27 mouse cellular contexts compared by ENCODE assay signal in genomic region chr2:120991196-120991595, GRCm38 (mm10). TPM values are rescaled to one million over a fixed set of nuclear protein-coding genes. Genes with fewer than 3 reads are reported as not detected.
DNase-seq lines count a peak whose midpoint lies in the region; ATAC-seq and TF ChIP-seq lines count a peak whose summit lies in the region.
"Had no signal": no experiment of that assay in that cellular context is flagged by ENCODE, and none has a peak within 500 bp of the region (broad histone marks: within the 10 kb centered on the region; RNA-seq: fewer than 3 reads in every experiment).

No protein-coding gene starts in this region.

- H3K9me3 ChIP-seq in ES-Bruce4 (replicated peaks; ENCODE audit: control insufficient read depth, insufficient read depth, low read length, poor library complexity, severe bottlenecking), result no peaks in the 10 kb centered on the region
- no peaks in the 10 kb centered on the region for H3K9me3 ChIP-seq in stomach, postnatal 0 days (ENCODE audit: control insufficient read depth, low read length)
- no peaks in the 10 kb centered on the region for H3K9me3 ChIP-seq in forebrain, postnatal 0 days (ENCODE audit: low read length)
- H3K9me3 ChIP-seq: embryonic facial prominence, embryonic 10.5 days; embryonic facial prominence, embryonic 13.5 days; forebrain, embryonic 12.5 days; forebrain, embryonic 15.5 days; hindbrain, embryonic 10.5 days; hindbrain, embryonic 13.5 days; intestine, embryonic 15.5 days had no signal

- H3K36me3 ChIP-seq in ES-Bruce4 (ENCODE audit: control insufficient read depth, insufficient read depth, low read length, poor library complexity, severe bottlenecking), result no peaks in the 10 kb centered on the region
- no peaks in the 10 kb centered on the region for H3K36me3 ChIP-seq in stomach, postnatal 0 days (ENCODE audit: control insufficient read depth, insufficient read depth, low read length)
- H3K36me3 ChIP-seq in forebrain, postnatal 0 days (ENCODE audit: insufficient read depth), result peaks cover 24% of the 10 kb centered on the region
- H3K36me3 ChIP-seq: embryonic facial prominence, embryonic 10.5 days; embryonic facial prominence, embryonic 13.5 days; forebrain, embryonic 12.5 days; forebrain, embryonic 15.5 days; hindbrain, embryonic 10.5 days; intestine, embryonic 15.5 days had no signal

- no peak overlapping the region for H3K27ac ChIP-seq in ES-Bruce4 (ENCODE audit: insufficient read depth, low read length)
- H3K27ac ChIP-seq in stomach, postnatal 0 days (replicated peaks), result no peak overlapping the region
- H3K27ac ChIP-seq in cerebellum, adult 2 months (ENCODE audit: insufficient read depth, low read length), result no peak overlapping the region
- H3K27ac ChIP-seq in forebrain, postnatal 0 days (ENCODE audit: low read depth, low read length), result no peak overlapping the region
- H3K27ac ChIP-seq: embryonic facial prominence, embryonic 10.5 days; embryonic facial prominence, embryonic 13.5 days; forebrain, embryonic 12.5 days; forebrain, embryonic 15.5 days; hindbrain, embryonic 10.5 days; hindbrain, embryonic 13.5 days; intestine, embryonic 15.5 days had no signal

- DNase-seq in 3T3-L1 (ENCODE audit: low read depth, low spot score) (peak; percentile 21), ZHBTc4 (ENCODE audit: low read depth, low spot score) (peak; percentile 69)
- DNase-seq in stomach, postnatal 0 days (ENCODE audit: low spot score), result no peak
- no peak for DNase-seq in cerebellum, adult 2 months
- DNase-seq in forebrain, postnatal 0 days, result no peak
- DNase-seq: adrenal gland, postnatal 10 days; adrenal gland, postnatal 36 days; cerebellum, adult 11-12 months; cerebellum, adult 9-10 months; cerebellum, postnatal 14 days; gastrocnemius, postnatal 10 days; gastrocnemius, postnatal 36 days; heart, postnatal 36 days; kidney, adult 11 months had no signal

- peak; percentile 65; the same call in 1 of the 2 replicates for ATAC-seq in stomach, postnatal 0 days (ENCODE audit: low FRiP score, low TSS enrichment)
- ATAC-seq in forebrain, postnatal 0 days, result no peak
- ATAC-seq: forebrain, embryonic 15.5 days; hindbrain, embryonic 16.5 days; intestine, embryonic 15.5 days had no signal

- H3K4me1 ChIP-seq in ES-Bruce4 (ENCODE audit: control insufficient read depth, insufficient read depth, low read length), result no peaks in the 10 kb centered on the region
- H3K4me1 ChIP-seq in stomach, postnatal 0 days (replicated peaks; ENCODE audit: control insufficient read depth, insufficient read depth), result no peaks in the 10 kb centered on the region
- peaks cover 3% of the 10 kb centered on the region; the same call in 1 of the 2 replicates for H3K4me1 ChIP-seq in cerebellum, adult 2 months (ENCODE audit: control insufficient read depth, insufficient read depth, low read length)
- H3K4me1 ChIP-seq in forebrain, postnatal 0 days (ENCODE audit: insufficient read depth), result no peaks in the 10 kb centered on the region
- H3K4me1 ChIP-seq: embryonic facial prominence, embryonic 10.5 days; embryonic facial prominence, embryonic 13.5 days; forebrain, embryonic 12.5 days; forebrain, embryonic 15.5 days; hindbrain, embryonic 10.5 days; hindbrain, embryonic 13.5 days; intestine, embryonic 15.5 days had no signal

- WGBS in stomach, postnatal 0 days, result 72% methylated on average over 4 of the region's 4 CpGs
- 76% methylated on average over 4 of the region's 4 CpGs for WGBS in cerebellum, adult 2 months
- 80% methylated on average over 4 of the region's 4 CpGs for WGBS in forebrain, postnatal 0 days

- no peak for TF ChIP-seq POLR2A in ES-Bruce4 (IDR thresholded peaks at IDR 0.05; ENCODE audit: insufficient read depth, low read length)
- TF ChIP-seq POLR2A in cerebellum, adult 2 months (IDR thresholded peaks at IDR 0.05; ENCODE audit: borderline replicate concordance, insufficient read depth, low read length), result no peak

- H3K9ac ChIP-seq in ES-Bruce4 (ENCODE audit: low read depth, poor library complexity, severe bottlenecking), result no peak overlapping the region
- H3K9ac ChIP-seq in stomach, postnatal 0 days (ENCODE audit: low read length), result no peak overlapping the region
- H3K9ac ChIP-seq in forebrain, postnatal 0 days, result no peak overlapping the region
- H3K9ac ChIP-seq: embryonic facial prominence, embryonic 13.5 days; forebrain, embryonic 12.5 days; forebrain, embryonic 15.5 days; hindbrain, embryonic 13.5 days; intestine, embryonic 15.5 days had no signal

- no peak overlapping the region for H3K4me3 ChIP-seq in ES-Bruce4 (ENCODE audit: low read depth, low read length)
- H3K4me3 ChIP-seq in stomach, postnatal 0 days (ENCODE audit: low read depth, low read length), result no peak overlapping the region
- H3K4me3 ChIP-seq in cerebellum, adult 2 months (replicated peaks; ENCODE audit: insufficient read depth, low read depth, low read length), result no peak overlapping the region
- H3K4me3 ChIP-seq in forebrain, postnatal 0 days (ENCODE audit: low read depth, low read length), result no peak overlapping the region
- H3K4me3 ChIP-seq: embryonic facial prominence, embryonic 10.5 days; embryonic facial prominence, embryonic 13.5 days; erythroblast, embryonic 14.5 days; forebrain, embryonic 12.5 days; forebrain, embryonic 15.5 days; hindbrain, embryonic 10.5 days; hindbrain, embryonic 13.5 days; intestine, embryonic 15.5 days had no signal

- TF ChIP-seq EP300 in ES-Bruce4 (IDR thresholded peaks at IDR 0.05; ENCODE audit: insufficient read depth, low read depth, low read length), result peak; percentile 45; the same call in 1 of the 2 replicates
- TF ChIP-seq EP300 in stomach, postnatal 0 days (optimal IDR thresholded peaks at IDR 0.05), result no peak

- no peak overlapping the region for H3K4me2 ChIP-seq in stomach, postnatal 0 days (replicated peaks; ENCODE audit: low read depth)
- H3K4me2 ChIP-seq in forebrain, postnatal 0 days (ENCODE audit: low read depth), result no peak overlapping the region
- H3K4me2 ChIP-seq: embryonic facial prominence, embryonic 13.5 days; forebrain, embryonic 12.5 days; forebrain, embryonic 15.5 days; heart, embryonic 11.5 days; hindbrain, embryonic 13.5 days; intestine, embryonic 15.5 days had no signal

- H3K27me3 ChIP-seq in ES-Bruce4 (ENCODE audit: control insufficient read depth, insufficient read depth, low read length, poor library complexity, severe bottlenecking), result no peaks in the 10 kb centered on the region
- H3K27me3 ChIP-seq in stomach, postnatal 0 days (ENCODE audit: control insufficient read depth, insufficient read depth, low read length), result no peaks in the 10 kb centered on the region
- no peaks in the 10 kb centered on the region for H3K27me3 ChIP-seq in cerebellum, adult 2 months (ENCODE audit: control insufficient read depth, insufficient read depth, low read length)
- no peaks in the 10 kb centered on the region for H3K27me3 ChIP-seq in forebrain, postnatal 0 days (ENCODE audit: insufficient read depth, low read length)
- H3K27me3 ChIP-seq: embryonic facial prominence, embryonic 13.5 days; forebrain, embryonic 12.5 days; forebrain, embryonic 15.5 days; hindbrain, embryonic 13.5 days; intestine, embryonic 15.5 days had no signal

- TF ChIP-seq CTCF in ES-Bruce4 (IDR thresholded peaks at IDR 0.05; ENCODE audit: low read depth, low read length), result no peak
- TF ChIP-seq CTCF in stomach, postnatal 0 days (IDR thresholded peaks at IDR 0.05; ENCODE audit: low read depth), result no peak
- TF ChIP-seq CTCF in cerebellum, adult 2 months (IDR thresholded peaks at IDR 0.05; ENCODE audit: borderline replicate concordance, insufficient read depth, low read depth, low read length), result no peak
- no peak for TF ChIP-seq CTCF in forebrain, postnatal 0 days (IDR thresholded peaks at IDR 0.05; ENCODE audit: low read depth)

RNA-seq across cellular contexts. Expression of gene Tmem62, which starts 14.4 kb away (rescaled TPM):
- 4.0 and 9.5 TPM in 2 replicates for polyA plus RNA-seq in ES-Bruce4 (2011; ENCODE audit: insufficient read depth, insufficient read length, low read depth, missing spikeins)
- 9.9 and 10.7 TPM in 2 replicates for polyA plus RNA-seq in stomach, postnatal 0 days (2015; fragmentation: Nextera tagmentation; extraction: Ambion mirVana)
- 68.0 and 73.6 TPM in 2 replicates for polyA plus RNA-seq in cerebellum, adult 2 months (2012; rRNA removed)
- total RNA-seq in forebrain, postnatal 0 days (2014; rRNA removed), result 16.3 and 17.3 TPM in 2 replicates
- 9.3 and 11.6 TPM in 2 replicates for polyA plus RNA-seq in forebrain, postnatal 0 days (2015; fragmentation: Nextera tagmentation; extraction: Ambion mirVana)

RNA-seq across cellular contexts. Expression of gene Ccndbp1, which starts 17.0 kb away (rescaled TPM):
- 30.9 and 33.9 TPM in 2 replicates for polyA plus RNA-seq in ES-Bruce4 (2011; ENCODE audit: insufficient read depth, insufficient read length, low read depth, missing spikeins)
- polyA plus RNA-seq in stomach, postnatal 0 days (2015; fragmentation: Nextera tagmentation; extraction: Ambion mirVana), result 31.1 and 33.6 TPM in 2 replicates
- 155 and 179 TPM in 2 replicates for polyA plus RNA-seq in cerebellum, adult 2 months (2012; rRNA removed)
- total RNA-seq in forebrain, postnatal 0 days (2014; rRNA removed), result 63.3 and 65.8 TPM in 2 replicates
- 82.0 and 85.0 TPM in 2 replicates for polyA plus RNA-seq in forebrain, postnatal 0 days (2015; fragmentation: Nextera tagmentation; extraction: Ambion mirVana)

RNA-seq across cellular contexts. Expression of gene Ubr1, which starts 20.7 kb away (rescaled TPM):
- polyA plus RNA-seq in ES-Bruce4 (2011; ENCODE audit: insufficient read depth, insufficient read length, low read depth, missing spikeins), result 29.5 and 30.6 TPM in 2 replicates
- polyA plus RNA-seq in stomach, postnatal 0 days (2015; fragmentation: Nextera tagmentation; extraction: Ambion mirVana), result 8.5 and 8.9 TPM in 2 replicates
- polyA plus RNA-seq in cerebellum, adult 2 months (2012; rRNA removed), result 24.2 and 32.4 TPM in 2 replicates
- 25.5 and 29.8 TPM in 2 replicates for total RNA-seq in forebrain, postnatal 0 days (2014; rRNA removed)
- polyA plus RNA-seq in forebrain, postnatal 0 days (2015; fragmentation: Nextera tagmentation; extraction: Ambion mirVana), result 14.6 and 25.0 TPM in 2 replicates

RNA-seq across cellular contexts. Expression of gene Epb42, which starts 45.7 kb away (rescaled TPM):
- not detected in 2 replicates for polyA plus RNA-seq in ES-Bruce4 (2011; ENCODE audit: insufficient read depth, insufficient read length, low read depth, missing spikeins)
- polyA plus RNA-seq in stomach, postnatal 0 days (2015; fragmentation: Nextera tagmentation; extraction: Ambion mirVana), result 0.22 and 0.23 TPM in 2 replicates
- 0.38 and 0.51 TPM in 2 replicates for polyA plus RNA-seq in cerebellum, adult 2 months (2012; rRNA removed)
- total RNA-seq in forebrain, postnatal 0 days (2014; rRNA removed), result 0.46 TPM in 1 of 2 replicates, not detected in the other
- polyA plus RNA-seq in forebrain, postnatal 0 days (2015; fragmentation: Nextera tagmentation; extraction: Ambion mirVana), result 0.06 TPM in 1 of 2 replicates, not detected in the other
- total RNA-seq: adrenal gland, postnatal 36 days; gastrocnemius, adult 18-20 months; gastrocnemius, postnatal 36 days; granulocyte monocyte progenitor cell, adult 5-6 weeks had no signal

Comparison
In these comparisons a context has a peak if more than half of its experiments do, and no peak if none do; other contexts are left out.
1. DNase-seq: peak in 3T3-L1 (single experiment) and ZHBTc4 (single experiment); none in stomach, postnatal 0 days (single experiment), cerebellum, adult 2 months (0 of 2) and forebrain, postnatal 0 days (single experiment).